Mouse (Mus musculus) splenic B cell, adult 2 months (primary cell): Measurements from ENCODE around the gene Ddah2.

Source experiments
- DNase-seq: peaks from one replicate; pipeline ENCODE4 v3.0.0-alpha.2; 2011; ENCODE audit warnings: low read depth, low spot score
- H3K27me3 ChIP-seq: 2 replicates; pipeline ENCODE4 v1.6.1; 2012; ENCODE audit warnings: mild to moderate bottlenecking, low read length, moderate library complexity, mixed read lengths; ENCODE audit not compliant: control insufficient read depth, poor library complexity, insufficient read depth, severe bottlenecking
- H3K36me3 ChIP-seq: 2 replicates; pipeline ENCODE4 v1.6.1; 2012; ENCODE audit warnings: mild to moderate bottlenecking, low read length, moderate library complexity, mixed read lengths; ENCODE audit not compliant: control insufficient read depth, poor library complexity, insufficient read depth, severe bottlenecking

Ddah2 gene

GRCm38 (mm10) chr17:35071454-35071853 is 12.6 kb downstream of the Ddah2 start:
- Histone ChIP-seq H3K36me3 (no peaks in the 10 kb centered on the region), H3K27me3 (no peaks in the 10 kb centered on the region)
- no peak for DNase-seq

- no peaks in the 10 kb centered on the region for H3K36me3 ChIP-seq
- no peak for DNase-seq
- no peaks in the 10 kb centered on the region; the same call in 1 of the 2 replicates for H3K27me3 ChIP-seq
Measured at GRCm38 (mm10) chr17:35074097-35074496, 15.3 kb downstream of the Ddah2 start.

GRCm38 (mm10) chr17:35076507-35077176 is 17.8 kb downstream of the Ddah2 start, which contains the start of gene Ly6g6e:
Gene Ly6g6e (plus strand): TSS chr17:35076902.
- Histone ChIP-seq H3K36me3 (no peaks in the 10 kb centered on the region), H3K27me3 (no peaks in the 10 kb centered on the region; the same call in 1 of the 2 replicates)
- DNase-seq, result no peak

GRCm38 (mm10) chr17:35077285-35077684 is 18.4 kb downstream of the Ddah2 start:
- H3K27me3 ChIP-seq, result no peaks in the 10 kb centered on the region; the same call in 1 of the 2 replicates
- DNase-seq, result no peak

GRCm38 (mm10) chr17:35077786-35078233 is 19.0 kb downstream of the Ddah2 start, which contains the start of gene Ly6g6d:
Gene Ly6g6d (minus strand): TSS chr17:35078065.
- Histone ChIP-seq H3K36me3 (no peaks in the 10 kb centered on the region), H3K27me3 (no peaks in the 10 kb centered on the region; the same call in 1 of the 2 replicates)
- DNase-seq, result peak; percentile 42

More at GRCm38 (mm10) chr17:35077285-35077684, 18.4 kb downstream of the Ddah2 start:
- H3K36me3 ChIP-seq, result no peaks in the 10 kb centered on the region

GRCm38 (mm10) chr17:35079778-35080177 is 20.9 kb downstream of the Ddah2 start:
- Histone ChIP-seq H3K36me3 (no peaks in the 10 kb centered on the region), H3K27me3 (no peaks in the 10 kb centered on the region; the same call in 1 of the 2 replicates)
- DNase-seq, result no peak

- H3K27me3 ChIP-seq, result no peaks in the 10 kb centered on the region; the same call in 1 of the 2 replicates
- DNase-seq, result no peak
Measured at GRCm38 (mm10) chr17:35080248-35080647, 21.4 kb downstream of the Ddah2 start.

GRCm38 (mm10) chr17:35080710-35081109 is 21.9 kb downstream of the Ddah2 start:
- Histone ChIP-seq H3K27me3 (no peaks in the 10 kb centered on the region; the same call in 1 of the 2 replicates), H3K36me3 (no peaks in the 10 kb centered on the region)
- no peak for DNase-seq

More at GRCm38 (mm10) chr17:35080248-35080647, 21.4 kb downstream of the Ddah2 start:
- H3K36me3 ChIP-seq, result no peaks in the 10 kb centered on the region

- Histone ChIP-seq H3K36me3 (no peaks in the 10 kb centered on the region), H3K27me3 (no peaks in the 10 kb centered on the region)
- DNase-seq, result no peak
Measured at GRCm38 (mm10) chr17:35082841-35083576, 24.2 kb downstream of the Ddah2 start.

- H3K36me3 ChIP-seq, result no peaks in the 10 kb centered on the region
- DNase-seq, result no peak
- no peaks in the 10 kb centered on the region for H3K27me3 ChIP-seq
Measured at GRCm38 (mm10) chr17:35083929-35084497, 25.2 kb downstream of the Ddah2 start.

GRCm38 (mm10) chr17:35085208-35085865 is 26.5 kb downstream of the Ddah2 start, which contains the start of gene Ly6g6f:
Gene Ly6g6f (minus strand): TSS chr17:35085610.
- Histone ChIP-seq H3K36me3 (no peaks in the 10 kb centered on the region), H3K27me3 (no peaks in the 10 kb centered on the region)
- no peak for DNase-seq

- Histone ChIP-seq H3K36me3 (peaks cover 1% of the 10 kb centered on the region; the same call in 1 of the 2 replicates), H3K27me3 (no peaks in the 10 kb centered on the region)
- peak; percentile 29 for DNase-seq
Measured at GRCm38 (mm10) chr17:35088151-35088550, 29.3 kb downstream of the Ddah2 start.

- Histone ChIP-seq H3K36me3 (peaks cover 1% of the 10 kb centered on the region; the same call in 1 of the 2 replicates), H3K27me3 (no peaks in the 10 kb centered on the region)
- peak; percentile 96 for DNase-seq
Measured at GRCm38 (mm10) chr17:35088825-35089644, 30.2 kb downstream of the Ddah2 start, which contains the start of gene Abhd16a. Gene Abhd16a (plus strand): TSS chr17:35089263.
